Mouse (Mus musculus): ENCODE results near the gene Olfml2a. TPM values are rescaled to one million over a fixed set of nuclear protein-coding genes. Genes with fewer than 3 reads are reported as not detected.
A peak's percentile ranks its signal among the peaks of the same experiment; 100 is the strongest.

The Olfml2a gene
- total RNA-seq, 2 experiments from 2014 or later, result 1.4 to 1.5 TPM

GRCm38 (mm10) chr2:38936721-38937378 is 5.1 kb downstream of the Olfml2a start:
- DNase-seq (ENCODE audit: extremely low spot score in 1 of 2, low spot score in 1 of 2), result no peak

GRCm38 (mm10) chr2:38937396-38937795 is 5.6 kb downstream of the Olfml2a start:
- DNase-seq (ENCODE audit: extremely low spot score in 1 of 2, low spot score in 1 of 2), result no peak

- DNase-seq (ENCODE audit: extremely low spot score in 1 of 2, low spot score in 1 of 2), result no peak
These were observed 6.2 kb downstream of the Olfml2a start for GRCm38 (mm10) chr2:38938007-38938406.

GRCm38 (mm10) chr2:38939047-38939446 is 7.3 kb downstream of the Olfml2a start:
- DNase-seq (ENCODE audit: extremely low spot score in 1 of 2, low spot score in 1 of 2), result no peak

- DNase-seq (ENCODE audit: extremely low spot score in 1 of 2, low spot score in 1 of 2), result no peak
These were observed 9.6 kb downstream of the Olfml2a start for GRCm38 (mm10) chr2:38941426-38941825.

- DNase-seq (ENCODE audit: extremely low spot score in 1 of 2, low spot score in 1 of 2), result no peak
These were observed 10.1 kb downstream of the Olfml2a start for GRCm38 (mm10) chr2:38941898-38942297.

- no peak for DNase-seq (ENCODE audit: extremely low spot score in 1 of 2, low spot score in 1 of 2)
These were observed 11.4 kb downstream of the Olfml2a start for GRCm38 (mm10) chr2:38943161-38943560.

- no peak for DNase-seq (ENCODE audit: extremely low spot score in 1 of 2, low spot score in 1 of 2)
These were observed 12.2 kb downstream of the Olfml2a start for GRCm38 (mm10) chr2:38943977-38944376.

GRCm38 (mm10) chr2:38944460-38945161 is 12.8 kb downstream of the Olfml2a start:
- no peak for DNase-seq (ENCODE audit: extremely low spot score in 1 of 2, low spot score in 1 of 2)

GRCm38 (mm10) chr2:38947566-38947965 is 15.8 kb downstream of the Olfml2a start:
- no peak for DNase-seq (ENCODE audit: extremely low spot score in 1 of 2, low spot score in 1 of 2)

GRCm38 (mm10) chr2:38950281-38950719 is 18.5 kb downstream of the Olfml2a start:
- peak; percentile 43 to 74 for DNase-seq (ENCODE audit: extremely low spot score in 1 of 2, low spot score in 1 of 2)

- peak; percentile 41 to 49 for DNase-seq (ENCODE audit: extremely low spot score in 1 of 2, low spot score in 1 of 2)
These were observed 21.5 kb downstream of the Olfml2a start for GRCm38 (mm10) chr2:38953152-38953883.

GRCm38 (mm10) chr2:38956062-38956461 is 24.3 kb downstream of the Olfml2a start:
- DNase-seq (ENCODE audit: extremely low spot score in 1 of 2, low spot score in 1 of 2), result no peak

- DNase-seq (ENCODE audit: extremely low spot score in 1 of 2, low spot score in 1 of 2), result no peak
These were observed 26.0 kb downstream of the Olfml2a start for GRCm38 (mm10) chr2:38957671-38958223.

- no peak for DNase-seq (ENCODE audit: extremely low spot score in 1 of 2, low spot score in 1 of 2)
These were observed 32.4 kb downstream of the Olfml2a start for GRCm38 (mm10) chr2:38964198-38964597.

GRCm38 (mm10) chr2:38969650-38970049 is 37.9 kb downstream of the Olfml2a start:
- DNase-seq (ENCODE audit: extremely low spot score in 1 of 2, low spot score in 1 of 2), result no peak

- no peak for DNase-seq (ENCODE audit: extremely low spot score in 1 of 2, low spot score in 1 of 2)
These were observed 38.3 kb downstream of the Olfml2a start for GRCm38 (mm10) chr2:38970057-38970456.

GRCm38 (mm10) chr2:38973223-38973622 is 41.4 kb downstream of the Olfml2a start:
- DNase-seq (ENCODE audit: extremely low spot score in 1 of 2, low spot score in 1 of 2), result no peak

GRCm38 (mm10) chr2:38973701-38974100 is 41.9 kb downstream of the Olfml2a start:
- no peak for DNase-seq (ENCODE audit: extremely low spot score in 1 of 2, low spot score in 1 of 2)

- no peak for DNase-seq (ENCODE audit: extremely low spot score in 1 of 2, low spot score in 1 of 2)
These were observed 42.4 kb downstream of the Olfml2a start for GRCm38 (mm10) chr2:38974171-38974570.

- no peak for DNase-seq (ENCODE audit: extremely low spot score in 1 of 2, low spot score in 1 of 2)
These were observed 43.4 kb downstream of the Olfml2a start for GRCm38 (mm10) chr2:38975181-38975580.
